Mouse (Mus musculus): ENCODE results near the gene Ttc33. TPM values are rescaled to one million over a fixed set of nuclear protein-coding genes. Genes with fewer than 3 reads are reported as not detected.

Ttc33 gene
- polyA plus RNA-seq (2014; fragmentation: Illumina TruSeq; extraction: RNeasy Lipid Tissue Mini Kit (QIAGEN cat#74804); ENCODE audit: low read depth, low replicate concordance), result 69.7 TPM

DNA sequence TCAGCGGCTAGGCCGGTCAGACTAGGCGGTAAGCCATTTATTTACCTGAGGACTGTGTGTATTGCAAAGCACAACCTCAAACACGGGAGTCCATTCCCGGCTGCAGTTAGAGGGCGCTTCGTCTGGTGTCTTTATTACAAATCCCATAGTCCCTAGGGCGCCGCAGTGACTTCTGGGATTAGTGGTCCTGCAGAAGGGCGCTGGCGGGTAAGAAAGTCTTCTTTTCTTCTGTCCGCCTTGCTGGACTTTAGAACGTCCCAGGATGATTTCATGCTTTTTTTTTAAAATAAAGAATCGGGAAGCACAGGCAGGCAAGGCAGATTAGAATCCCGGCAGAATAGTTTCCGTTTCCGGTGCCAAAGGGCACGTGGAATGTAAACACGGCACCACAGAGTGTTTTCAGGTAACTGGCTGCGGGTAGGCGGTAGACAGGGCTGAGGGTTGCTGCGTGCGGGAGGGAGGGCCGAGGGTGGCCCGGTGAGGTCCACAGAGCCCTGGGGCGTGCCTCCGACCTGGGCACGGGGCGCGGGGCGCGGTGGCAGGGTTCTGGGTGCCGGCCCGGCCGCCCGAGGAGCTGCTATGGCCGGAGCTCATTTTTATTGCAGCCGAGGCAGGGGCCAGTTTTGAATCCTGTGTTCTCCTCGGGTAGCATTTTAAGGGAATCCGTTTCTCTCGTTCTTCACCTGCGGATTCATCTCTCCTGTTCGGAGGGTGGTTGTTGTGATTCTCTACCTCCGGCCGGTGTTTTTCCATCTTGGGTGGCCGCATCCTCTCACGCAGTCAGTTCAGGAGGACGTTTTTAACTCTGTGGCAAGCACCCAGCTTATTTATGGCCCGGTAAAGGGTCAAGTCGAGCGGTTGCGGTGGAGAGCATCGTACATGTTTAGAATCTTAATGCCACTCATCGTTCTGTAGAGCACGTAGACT, at the start of gene Ttc33:
Gene Ttc33, plus strand, starts transcription at position 160 of the 927 bp plus-strand sequence.

DNA sequence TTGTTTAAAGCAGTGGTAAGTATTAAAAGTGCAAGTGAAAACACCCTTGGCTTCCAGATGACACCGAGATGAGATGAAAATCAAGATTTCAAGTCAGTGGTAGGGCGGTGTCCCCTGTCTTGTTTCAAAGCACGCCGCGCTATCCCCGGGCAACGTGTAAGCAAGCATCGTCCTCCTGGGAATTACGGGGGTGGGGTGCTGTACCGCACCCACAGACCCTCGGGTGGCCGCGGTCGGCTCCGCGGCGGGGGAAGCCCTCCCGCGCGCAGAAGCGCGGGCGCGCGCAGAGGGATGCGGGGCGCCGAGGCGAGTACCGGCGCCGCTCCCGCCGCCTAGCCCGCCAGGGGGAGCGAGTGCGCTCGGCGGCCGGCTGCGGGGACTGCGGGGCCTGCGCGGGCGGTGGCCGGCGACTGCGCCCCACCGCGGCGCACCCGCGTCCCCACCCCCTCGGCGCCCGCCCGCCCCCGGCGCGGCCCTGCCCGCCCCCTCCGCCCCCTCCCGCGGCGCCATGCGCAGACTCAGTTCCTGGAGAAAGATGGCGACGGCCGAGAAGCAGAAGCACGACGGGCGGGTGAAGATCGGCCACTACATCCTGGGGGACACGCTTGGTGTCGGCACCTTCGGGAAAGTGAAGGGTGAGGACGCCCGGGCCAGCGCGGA, 41.8 kb upstream of the Ttc33 start, which contains the start of gene Prkaa1:
Gene Prkaa1, plus strand, starts transcription at position 501 of the 660 bp plus-strand sequence.

DNA sequence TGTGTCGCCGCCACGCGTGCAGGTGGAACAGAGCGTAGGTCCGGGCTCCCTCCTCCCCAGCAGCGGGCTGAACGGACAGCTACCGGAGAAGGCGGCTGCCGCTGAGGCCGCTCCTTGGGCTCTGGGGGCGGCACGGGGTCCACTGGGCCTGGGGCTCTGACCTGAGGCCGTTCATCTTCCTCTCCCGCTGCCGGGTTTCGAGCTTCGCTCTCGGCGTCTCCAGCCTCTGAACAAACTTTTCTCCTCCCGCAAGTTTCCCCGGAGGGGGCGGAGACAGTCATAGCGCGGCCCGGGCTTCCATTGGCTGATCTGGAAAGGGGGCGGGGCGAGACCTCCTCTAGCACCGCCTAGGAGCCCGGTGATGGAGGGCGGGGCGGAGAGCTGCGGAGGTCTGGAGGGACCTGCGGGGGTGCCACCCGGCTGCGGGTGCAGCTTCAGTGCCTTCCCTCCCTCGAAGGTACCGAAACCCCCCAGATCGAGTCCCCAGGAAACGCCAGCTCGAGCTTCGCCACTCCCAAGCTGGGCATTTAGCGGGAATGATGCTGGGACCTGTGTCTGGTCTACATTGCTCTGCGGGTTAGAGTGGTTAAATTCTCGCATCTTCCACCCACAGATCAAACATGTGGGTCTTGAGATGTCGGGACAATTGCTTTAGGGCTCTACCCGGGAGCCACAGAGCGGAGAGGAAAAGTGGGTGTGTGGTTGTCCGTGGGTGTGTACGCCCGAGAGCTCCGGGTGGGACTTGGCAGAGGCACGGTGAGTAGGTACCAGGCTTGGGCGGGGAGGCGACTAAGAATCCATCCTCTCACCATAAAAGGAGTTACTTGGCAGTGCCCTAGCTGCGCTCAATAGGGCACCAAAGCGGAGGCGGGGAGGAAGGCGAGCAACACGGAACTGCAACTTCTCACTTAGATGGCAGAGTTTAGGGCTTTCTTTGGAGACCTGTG, 58.9 kb downstream of the Ttc33 start, which contains the start of gene Ptger4:
Gene Ptger4, minus strand, starts transcription at position 229 of the 947 bp plus-strand sequence.

Other genes with a start within 250 kb of the Ttc33 start
- gene C7, start 121.8 kb upstream of the Ttc33 start, polyA plus RNA-seq (2014; fragmentation: Illumina TruSeq; extraction: RNeasy Lipid Tissue Mini Kit (QIAGEN cat#74804); ENCODE audit: low read depth, low replicate concordance), result 12.1 TPM
- gene Card6, start 77.0 kb upstream of the Ttc33 start, polyA plus RNA-seq (2014; fragmentation: Illumina TruSeq; extraction: RNeasy Lipid Tissue Mini Kit (QIAGEN cat#74804); ENCODE audit: low read depth, low replicate concordance), result 6.0 TPM
- gene Rpl37, start 68.9 kb upstream of the Ttc33 start, polyA plus RNA-seq (2014; fragmentation: Illumina TruSeq; extraction: RNeasy Lipid Tissue Mini Kit (QIAGEN cat#74804); ENCODE audit: low read depth, low replicate concordance), result 17.3 TPM
- gene Prkaa1, start 41.7 kb upstream of the Ttc33 start, polyA plus RNA-seq (2014; fragmentation: Illumina TruSeq; extraction: RNeasy Lipid Tissue Mini Kit (QIAGEN cat#74804); ENCODE audit: low read depth, low replicate concordance), result 51.0 TPM
- gene Ptger4, start 58.7 kb downstream of the Ttc33 start, polyA plus RNA-seq (2014; fragmentation: Illumina TruSeq; extraction: RNeasy Lipid Tissue Mini Kit (QIAGEN cat#74804); ENCODE audit: low read depth, low replicate concordance), result 3.6 TPM